Mouse (Mus musculus): Measurements from ENCODE around the gene Elfn1.

- no peak for TF ChIP-seq POLR2A (IDR thresholded peaks at IDR 0.05; ENCODE audit: borderline replicate concordance, extremely low read depth, low read depth, low read length)
- no peak for TF ChIP-seq CTCF (IDR thresholded peaks at IDR 0.05; ENCODE audit: insufficient read depth, low read length)
Measured at GRCm38 (mm10) chr5:139981976-139982375, 74.2 kb downstream of the Elfn1 start.

Data from lung, adult 2 months (tissue).